Mouse (Mus musculus) heart, postnatal 14 days (tissue): ENCODE data around the gene Coq8b. TPM values are rescaled to one million over a fixed set of nuclear protein-coding genes. Genes with fewer than 3 reads are reported as not detected.

Source experiments
- DNase-seq, 2 experiments: peaks; one replicate each; pipeline ENCODE4 v3.0.0; 2021 to 2022
- intact Hi-C: fragments of 180-260 bp; cut with DNase I; formaldehyde crosslinking; loops from one replicate; pipeline ENCODE4 v1.15.1; 2025
- microRNA-seq, 2 experiments: library from miRNA; unstranded; fragments of <30 nt; microRNA quantifications; one replicate each; pipeline ENCODE4 v1.2.0; 2021 to 2022
- total RNA-seq, 2 experiments: library from RNA; stranded (reverse); gene quantifications; 2 replicates each; pipeline ENCODE4 v1.2.3; 2021

The Coq8b gene
- total RNA-seq, 2 experiments from 2014 or later = 7.0 to 8.8 TPM

- intact Hi-C loops = no loop called here
- DNase-seq = no peak
Measured at GRCm38 (mm10) chr7:27300351-27300750, 67.5 kb downstream of the Coq8b start.

- intact Hi-C loops = no loop called here
- no peak for DNase-seq
Measured at GRCm38 (mm10) chr7:27300801-27301200, 68.0 kb downstream of the Coq8b start.

GRCm38 (mm10) chr7:27302172-27302571 lies 69.3 kb downstream of the Coq8b start:
- peak; percentile 86 to 88 for DNase-seq
- intact Hi-C loops = no loop called here

DNA sequence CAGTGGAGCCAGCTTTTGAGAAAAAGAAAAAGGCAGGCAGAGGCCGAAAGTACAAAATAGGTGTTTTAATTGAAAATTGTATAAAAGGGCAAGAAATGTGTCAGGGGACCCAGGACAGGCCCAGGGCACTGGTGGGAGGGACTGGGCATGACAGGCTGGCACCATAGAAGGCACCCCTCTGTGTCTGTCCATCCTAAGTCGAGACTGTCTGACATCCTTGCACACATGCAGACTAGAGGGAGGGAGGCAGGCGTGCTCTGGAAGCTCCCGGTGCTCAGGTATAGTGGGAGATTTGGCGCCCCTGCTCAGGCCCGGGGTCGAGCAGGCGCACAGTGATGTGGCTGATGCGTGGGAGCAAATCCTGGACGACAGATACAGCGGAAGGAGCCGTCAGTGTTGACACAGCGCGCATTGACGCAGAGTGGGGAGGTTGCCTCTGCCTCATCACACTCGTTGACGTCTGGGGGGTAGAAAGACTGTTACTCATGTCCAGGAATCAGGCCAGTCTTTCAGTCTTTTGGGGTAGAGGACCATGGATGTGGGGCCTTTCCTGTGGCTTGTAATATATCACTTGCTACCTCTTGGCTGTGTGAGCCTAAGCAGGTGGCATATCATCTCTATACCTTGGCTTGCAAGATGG lies 72.4 kb downstream of the Coq8b start:
- no peak for DNase-seq
- intact Hi-C loops = no loop called here

GRCm38 (mm10) chr7:27306161-27307160 lies 73.6 kb downstream of the Coq8b start:
- intact Hi-C loops = no loop called here
- peak; percentile 63 to 74 for DNase-seq

DNA sequence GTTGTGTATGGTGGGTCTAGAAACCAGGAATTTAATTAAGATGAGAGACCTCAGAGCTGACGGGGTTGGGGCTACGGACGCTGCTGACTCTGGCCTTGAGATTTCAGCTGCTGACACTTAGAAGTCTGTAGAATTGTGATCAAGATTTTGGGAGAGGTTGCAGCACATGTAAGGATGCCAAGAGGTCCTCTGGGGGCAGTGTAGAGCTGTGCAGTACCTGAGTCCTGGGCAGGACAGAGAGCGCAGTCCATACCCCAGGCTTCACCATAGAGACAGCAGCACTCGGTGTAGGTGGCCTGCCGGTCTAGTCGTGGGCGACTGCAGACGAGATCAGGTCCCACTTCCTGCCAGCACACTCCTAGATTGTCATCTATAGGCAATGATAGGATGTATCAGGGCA lies 74.7 kb downstream of the Coq8b start:
- DNase-seq = no peak
- intact Hi-C loops = no loop called here

Small RNA genes within 50 kb of the gene (microRNA-seq; reads per million reads assigned to microRNA genes)
- gene Mir1191 = 0 to 0.12 reads per million in 2 experiments

Other genes starting within 250 kb of the Coq8b start
- under 1 TPM in 1 of 2 experiments, not detected in 1; 0.17 TPM for gene Cyp2a12, start 203.9 kb upstream of the Coq8b start, total RNA-seq
- 10 to 100 TPM in 1 of 2 experiments, under 1 TPM in 1; 0.12 to 25.5 TPM for gene Cyp2f2, start 113.1 kb upstream of the Coq8b start, total RNA-seq
- gene Cyp2t4, start 79.3 kb upstream of the Coq8b start, total RNA-seq = not detected
- gene Egln2, start 66.2 kb upstream of the Coq8b start, total RNA-seq = 10 to 100 TPM; 60.1 to 60.6 TPM
- 10 to 100 TPM; 21.9 to 22.1 TPM for gene Rab4b, start 54.1 kb upstream of the Coq8b start, total RNA-seq
- not detected for gene Gm21983, start 51.9 kb upstream of the Coq8b start, total RNA-seq
- gene Mia, start 51.9 kb upstream of the Coq8b start, total RNA-seq = not detected
- 10 to 100 TPM; 12.3 to 12.5 TPM for gene BC024978, start 37.2 kb upstream of the Coq8b start, total RNA-seq
- 10 to 100 TPM; 38.9 to 47.7 TPM for gene Snrpa, start 36.8 kb upstream of the Coq8b start, total RNA-seq
- 1 to 10 TPM; 4.5 to 5.5 TPM for gene Itpkc, start 4.4 kb upstream of the Coq8b start, total RNA-seq
- 1 to 10 TPM; 7.9 to 8.5 TPM for gene Numbl, start 25.4 kb downstream of the Coq8b start, total RNA-seq
- 100 to 1,000 TPM; 354 to 358 TPM for gene Ltbp4, start 104.7 kb downstream of the Coq8b start, total RNA-seq
- gene Shkbp1, start 123.0 kb downstream of the Coq8b start, total RNA-seq = 1 to 10 TPM; 8.6 to 9.7 TPM
- gene Gm20479, start 124.4 kb downstream of the Coq8b start, total RNA-seq = under 1 TPM in 1 of 2 experiments, not detected in 1; 0.76 TPM
- gene Sptbn4, start 214.7 kb downstream of the Coq8b start, total RNA-seq = under 1 TPM; 0.14 to 0.20 TPM
- gene Blvrb, start 215.0 kb downstream of the Coq8b start, total RNA-seq = 10 to 100 TPM; 34.3 to 34.9 TPM
- gene Sertad3, start 240.7 kb downstream of the Coq8b start, total RNA-seq = 1 to 10 TPM; 7.6 to 8.5 TPM